Mouse (Mus musculus) monocyte, adult 59 days (primary cell): ENCODE data around the gene Mast2. TPM values are rescaled to one million over a fixed set of nuclear protein-coding genes. Genes with fewer than 3 reads are reported as not detected.

Experiments
- total RNA-seq, 2 experiments: library from RNA; stranded (reverse); gene quantifications; one replicate each; pipeline ENCODE4 v1.2.4; 2023

The Mast2 gene
- total RNA-seq, result 10 to 100 TPM; 15.4 to 22.0 TPM

GRCm38 (mm10) chr4:116464126-116464981 lies at the start of gene Mast2:
Gene Mast2 (minus strand): TSS chr4:116464183.

DNA sequence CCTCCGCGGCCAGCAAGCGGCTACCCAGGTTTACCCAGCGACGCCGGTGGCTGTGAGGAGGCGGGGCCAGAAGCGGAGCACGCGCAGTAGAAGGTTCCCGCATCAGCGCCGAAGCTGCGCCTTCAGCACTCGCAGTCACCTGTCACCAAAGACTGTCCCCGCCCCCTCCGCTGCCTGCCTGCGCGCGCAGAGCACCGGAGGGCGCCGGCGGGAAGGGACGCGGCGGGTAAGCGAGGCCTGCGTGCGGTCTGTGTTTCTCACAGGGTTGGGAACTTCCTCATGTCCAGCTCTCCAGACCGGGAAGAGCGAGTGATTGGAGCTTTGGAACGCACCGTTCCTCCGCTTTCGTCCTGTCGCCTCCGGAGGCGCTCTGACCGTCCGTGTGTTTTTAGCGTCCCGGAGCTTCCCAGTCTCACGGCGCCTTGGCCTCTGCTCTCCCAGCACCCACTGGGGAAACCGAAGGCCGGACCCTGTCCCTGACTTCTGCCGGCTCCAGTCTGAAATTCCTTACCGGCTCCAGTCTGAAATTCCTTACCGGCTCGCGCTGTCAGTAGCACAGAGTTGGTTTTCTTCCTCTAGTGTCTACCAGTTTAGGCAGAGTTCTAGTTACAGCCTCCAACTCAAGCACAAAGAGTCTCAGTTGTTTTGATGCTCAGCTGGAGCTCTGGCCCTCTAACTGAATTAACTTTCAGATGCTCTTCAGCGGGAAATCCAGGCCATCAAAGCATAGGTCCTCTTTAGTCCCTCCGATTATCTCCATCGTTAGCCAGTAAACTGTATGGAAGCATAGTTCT lies 43.6 kb upstream of the Mast2 start, which contains the start of gene Ipp:
Gene Ipp, plus strand, starts transcription at position 125 of the 794 bp plus-strand sequence.

Other genes with a start within 250 kb of the Mast2 start
- 1 to 10 TPM in 1 of 2 experiments, under 1 TPM in 1; 0.76 to 1.5 TPM for gene Pik3r3, start 242.6 kb downstream of the Mast2 start, total RNA-seq
- gene Ipp, start 43.4 kb upstream of the Mast2 start, total RNA-seq, result 1 to 10 TPM; 8.8 to 9.1 TPM
- 10 to 100 TPM in 1 of 2 experiments, 1 to 10 TPM in 1; 9.0 to 11.8 TPM for gene Tmem69, start 91.8 kb upstream of the Mast2 start, total RNA-seq
- 10 to 100 TPM; 77.5 to 82.1 TPM for gene Gpbp1l1, start 93.5 kb upstream of the Mast2 start, total RNA-seq
- 1 to 10 TPM; 7.9 to 8.1 TPM for gene Ccdc17, start 132.5 kb upstream of the Mast2 start, total RNA-seq
- gene Nasp, start 163.8 kb upstream of the Mast2 start, total RNA-seq, result 10 to 100 TPM; 26.8 to 31.5 TPM
- gene Akr1a1, start 187.5 kb upstream of the Mast2 start, total RNA-seq, result 100 to 1,000 TPM; 454 to 549 TPM
- 100 to 1,000 TPM; 290 to 366 TPM for gene Prdx1, start 221.4 kb upstream of the Mast2 start, total RNA-seq
- gene Mmachc, start 244.2 kb upstream of the Mast2 start, total RNA-seq, result 1 to 10 TPM; 2.5 to 4.1 TPM
- gene Ccdc163, start 244.3 kb upstream of the Mast2 start, total RNA-seq, result 10 to 100 TPM; 12.4 to 19.0 TPM